Mouse (Mus musculus): ENCODE measurements at regions not wholly inside any gene's neighbourhood (a gene's known extent, or its start where the extent isn't known, plus 50 kb on each side); places are given as distances from the start of the nearest gene placed in this dataset.

- TF ChIP-seq CTCF (IDR thresholded peaks at IDR 0.05; ENCODE audit: low read depth) (no peak), EP300 (IDR thresholded peaks at IDR 0.05; ENCODE audit: low read depth) (no peak)
Measured at GRCm38 (mm10) chr10:6039771-6040170, 117.6 kb upstream of the Rgs17 start.

Data from liver, postnatal 0 days (tissue).